ENCODE assay signal across 23 mouse cellular contexts in the genomic region with DNA sequence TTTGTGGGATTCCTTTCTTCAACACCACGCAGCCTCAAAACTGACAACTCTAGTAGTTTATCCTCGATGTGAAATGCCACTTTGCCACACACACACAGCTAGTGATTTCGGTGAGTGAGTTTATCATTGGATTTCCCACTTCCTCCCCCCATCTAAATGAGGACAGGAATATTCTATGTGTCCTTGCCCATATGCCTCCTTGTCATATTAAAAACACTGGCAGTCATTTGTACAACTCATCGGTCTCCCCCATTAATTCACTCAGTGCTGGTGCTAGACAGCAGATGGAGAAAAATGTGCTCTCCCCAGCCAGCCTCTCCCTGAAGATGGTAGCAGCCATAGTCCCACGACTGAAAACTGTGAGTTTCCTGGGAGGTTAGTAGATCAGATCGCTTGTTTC.
DNase-seq lines count a peak whose midpoint lies in the region; ATAC-seq and TF ChIP-seq lines count a peak whose summit lies in the region.
"Had no signal": no experiment of that assay in that cellular context is flagged by ENCODE, and none has a peak within 500 bp of the region (broad histone marks: within the 10 kb centered on the region; RNA-seq: fewer than 3 reads in every experiment).

No protein-coding gene starts in this region.

- H3K9ac ChIP-seq in forebrain, embryonic 15.5 days (replicated peaks) = no peak overlapping the region
- H3K9ac ChIP-seq: hindbrain, embryonic 14.5 days; intestine, embryonic 15.5 days had no signal

- TF ChIP-seq CTCF in layer of hippocampus, adult 2 months (conservative IDR thresholded peaks at IDR 0.05) = no peak

- H3K27ac ChIP-seq in forebrain, embryonic 15.5 days (replicated peaks) = peak overlapping the region; percentile 68
- H3K27ac ChIP-seq in forebrain, embryonic 10.5 days = no peak overlapping the region
- H3K27ac ChIP-seq in layer of hippocampus, adult 2 months = no peak overlapping the region
- H3K27ac ChIP-seq: embryonic facial prominence, embryonic 10.5 days; heart, embryonic 10.5 days; hindbrain, embryonic 14.5 days; intestine, embryonic 15.5 days had no signal

- WGBS in forebrain, embryonic 15.5 days = 50% methylated on average over 6 of the region's 6 CpGs
- 93% methylated on average over 6 of the region's 6 CpGs for WGBS in forebrain, embryonic 10.5 days

- H3K4me2 ChIP-seq in forebrain, embryonic 15.5 days (replicated peaks) = no peak overlapping the region
- H3K4me2 ChIP-seq: hindbrain, embryonic 14.5 days; intestine, embryonic 15.5 days had no signal

- DNase-seq in forebrain, embryonic 10.5 days (ENCODE audit: extremely low spot score, low spot score) = no peak
- DNase-seq in brain, embryonic 18.5 days (ENCODE audit: low read depth, low spot score) = peak; percentile 63
- peak; percentile 15 to 53 for DNase-seq in layer of hippocampus, adult 2 months (ENCODE audit: low spot score in 2 of 2)
- DNase-seq in layer of hippocampus, postnatal 14 days (ENCODE audit: low spot score in 2 of 2) = peak; percentile 21 to 39
- DNase-seq in spleen, postnatal 10 days (ENCODE audit: low spot score in 2 of 2) = no peak
- no peak for DNase-seq in adrenal gland, adult 2 months
- no peak for DNase-seq in frontal cortex, postnatal 10 days (ENCODE audit: low spot score in 2 of 2)
- DNase-seq: adrenal gland, postnatal 25 days; cerebellum, adult 18-20 months; cerebellum, postnatal 10 days; gastrocnemius, postnatal 36 days; heart, adult 11 months; heart, postnatal 10 days; heart, postnatal 4 days; kidney, adult 18-20 months had no signal

- no peaks in the 10 kb centered on the region for H3K9me3 ChIP-seq in forebrain, embryonic 15.5 days
- H3K9me3 ChIP-seq in forebrain, embryonic 10.5 days = no peaks in the 10 kb centered on the region
- H3K9me3 ChIP-seq: embryonic facial prominence, embryonic 10.5 days; heart, embryonic 10.5 days; intestine, embryonic 15.5 days had no signal

- H3K4me1 ChIP-seq in forebrain, embryonic 15.5 days = peaks cover 10% of the 10 kb centered on the region; the same call in 1 of the 2 replicates
- H3K4me1 ChIP-seq in forebrain, embryonic 10.5 days = no peaks in the 10 kb centered on the region
- H3K4me1 ChIP-seq: embryonic facial prominence, embryonic 10.5 days; heart, embryonic 10.5 days; intestine, embryonic 15.5 days had no signal

- peak; percentile 89 for ATAC-seq in forebrain, embryonic 15.5 days (replicated peaks)
- ATAC-seq: activated CD4-positive, CD25-positive, alpha-beta regulatory T cell, adult 4 months; intestine, embryonic 15.5 days; Patski had no signal

- no peak overlapping the region for H3K4me3 ChIP-seq in forebrain, embryonic 15.5 days
- no peak overlapping the region for H3K4me3 ChIP-seq in forebrain, embryonic 10.5 days
- no peak overlapping the region for H3K4me3 ChIP-seq in layer of hippocampus, adult 2 months
- H3K4me3 ChIP-seq: embryonic facial prominence, embryonic 10.5 days; heart, embryonic 10.5 days; intestine, embryonic 15.5 days had no signal

- no peaks in the 10 kb centered on the region for H3K36me3 ChIP-seq in forebrain, embryonic 15.5 days
- no peaks in the 10 kb centered on the region for H3K36me3 ChIP-seq in forebrain, embryonic 10.5 days (replicated peaks)
- H3K36me3 ChIP-seq: embryonic facial prominence, embryonic 10.5 days; heart, embryonic 10.5 days; intestine, embryonic 15.5 days had no signal

- no peaks in the 10 kb centered on the region for H3K27me3 ChIP-seq in forebrain, embryonic 15.5 days
- no peaks in the 10 kb centered on the region for H3K27me3 ChIP-seq in forebrain, embryonic 10.5 days (ENCODE audit: poor library complexity, severe bottlenecking)
- H3K27me3 ChIP-seq: CH12.LX; intestine, embryonic 15.5 days; Patski had no signal

Comparison
In these comparisons a context has a peak if more than half of its experiments do, and no peak if none do; other contexts are left out.
1. DNase-seq: peak in brain, embryonic 18.5 days (single experiment), layer of hippocampus, adult 2 months (2 of 2) and layer of hippocampus, postnatal 14 days (2 of 2); none in forebrain, embryonic 10.5 days (single experiment), spleen, postnatal 10 days (0 of 2), adrenal gland, adult 2 months (single experiment) and frontal cortex, postnatal 10 days (0 of 2).